Mouse (Mus musculus) retina, postnatal 1 day (tissue): ENCODE data around the gene Pcdh15.

ENCODE experiments used
- DNase-seq: peaks from one replicate; pipeline ENCODE4 v3.0.0-alpha.2; 2012

Gene Pcdh15

DNA sequence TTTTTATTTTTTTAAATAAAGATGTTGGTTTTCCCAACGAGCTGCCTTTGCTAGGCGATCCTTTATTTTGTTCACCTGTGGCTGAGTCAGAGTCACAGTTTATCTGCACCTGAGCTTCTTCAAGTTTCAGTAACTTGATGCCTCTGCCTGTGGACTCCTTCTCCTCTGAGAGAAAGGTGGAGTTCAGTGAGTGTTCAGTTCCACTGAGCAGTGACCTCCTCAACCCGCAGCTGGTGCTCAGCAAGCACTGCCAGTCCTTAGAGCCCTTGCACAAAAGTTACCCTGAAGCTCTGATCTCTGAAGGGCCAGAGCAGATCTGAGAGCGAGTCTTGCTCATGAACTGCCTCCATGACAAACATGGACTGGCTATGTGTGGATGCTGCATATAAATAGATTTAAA, 724.1 kb downstream of the Pcdh15 start:
- DNase-seq: no peak

DNA sequence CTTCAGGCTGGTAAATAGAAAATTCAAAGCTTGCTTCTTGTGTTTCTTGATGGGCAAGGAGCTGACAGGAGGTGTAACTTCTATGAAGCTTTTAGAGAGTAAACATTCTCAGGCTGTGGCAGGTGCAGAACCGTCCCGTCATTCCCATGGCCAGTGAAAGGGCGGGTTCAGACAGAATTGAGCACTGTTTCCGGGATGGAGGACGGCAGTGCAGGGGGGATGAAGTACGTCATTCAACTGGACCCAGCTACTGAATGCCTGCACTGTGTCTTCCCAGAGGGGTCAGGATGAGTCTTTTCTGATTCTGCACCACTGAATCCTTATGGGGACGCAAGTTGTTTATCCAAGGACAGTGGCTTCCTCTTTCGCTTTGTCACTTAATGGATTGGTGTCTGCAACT, 727.2 kb downstream of the Pcdh15 start:
- peak; percentile 68 for DNase-seq

DNA sequence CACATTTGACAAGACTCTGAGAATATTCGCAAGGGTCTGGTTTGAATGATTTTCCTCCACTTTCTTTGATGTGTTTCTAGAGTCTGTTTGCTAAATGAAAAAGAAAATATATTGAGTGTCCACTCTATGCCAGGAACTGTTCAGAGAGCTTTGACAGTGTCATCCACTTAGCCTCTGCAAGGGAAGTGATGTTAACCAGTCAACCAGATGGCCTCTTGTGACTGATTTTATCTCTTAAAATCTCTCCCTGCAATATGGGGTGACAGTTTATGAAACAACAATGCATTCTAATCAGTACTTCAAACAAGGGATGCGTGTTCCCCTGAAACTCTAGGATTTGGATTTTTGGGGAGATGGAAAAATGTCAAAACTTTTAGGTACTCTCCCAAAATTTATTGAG, 729.6 kb downstream of the Pcdh15 start:
- DNase-seq: no peak

DNA sequence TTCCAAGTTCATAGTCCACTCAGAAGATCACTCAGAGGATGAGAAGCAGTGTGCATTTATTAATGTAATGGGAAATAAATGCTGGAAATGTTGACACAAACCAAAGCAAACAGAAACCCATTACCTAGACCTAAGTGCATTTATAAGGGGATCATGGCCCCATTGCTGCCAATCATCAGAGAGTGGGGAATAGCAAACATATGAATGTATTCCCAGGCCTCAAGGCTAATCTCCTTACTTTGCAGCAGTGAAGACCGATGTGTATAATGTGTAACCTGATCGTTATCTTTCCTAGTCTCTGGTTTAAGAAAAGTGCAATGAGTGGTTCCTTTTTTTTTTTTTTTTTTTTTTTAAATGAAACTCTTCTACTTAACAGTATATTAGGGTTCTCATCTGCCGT, 745.9 kb downstream of the Pcdh15 start:
- DNase-seq: no peak

DNA sequence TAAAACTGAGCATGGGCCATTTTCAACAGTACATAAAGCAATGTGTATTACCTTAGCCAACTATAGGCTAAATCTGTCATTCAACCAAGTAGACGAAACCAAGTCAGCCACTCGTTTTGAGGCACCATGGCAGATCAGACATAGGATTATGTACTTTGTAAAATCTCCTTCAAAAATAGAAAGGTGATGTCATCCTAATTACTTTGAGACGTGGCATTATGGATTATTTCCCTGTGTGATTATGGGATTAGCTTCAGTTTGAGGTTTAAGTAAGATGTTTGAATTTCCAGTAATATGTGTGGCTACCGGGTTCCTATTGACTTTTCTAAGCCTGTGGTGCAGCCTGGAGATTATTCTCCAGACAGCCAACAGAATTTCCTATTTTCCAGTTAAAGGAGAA, 763.0 kb downstream of the Pcdh15 start:
- DNase-seq: peak; percentile 75

DNA sequence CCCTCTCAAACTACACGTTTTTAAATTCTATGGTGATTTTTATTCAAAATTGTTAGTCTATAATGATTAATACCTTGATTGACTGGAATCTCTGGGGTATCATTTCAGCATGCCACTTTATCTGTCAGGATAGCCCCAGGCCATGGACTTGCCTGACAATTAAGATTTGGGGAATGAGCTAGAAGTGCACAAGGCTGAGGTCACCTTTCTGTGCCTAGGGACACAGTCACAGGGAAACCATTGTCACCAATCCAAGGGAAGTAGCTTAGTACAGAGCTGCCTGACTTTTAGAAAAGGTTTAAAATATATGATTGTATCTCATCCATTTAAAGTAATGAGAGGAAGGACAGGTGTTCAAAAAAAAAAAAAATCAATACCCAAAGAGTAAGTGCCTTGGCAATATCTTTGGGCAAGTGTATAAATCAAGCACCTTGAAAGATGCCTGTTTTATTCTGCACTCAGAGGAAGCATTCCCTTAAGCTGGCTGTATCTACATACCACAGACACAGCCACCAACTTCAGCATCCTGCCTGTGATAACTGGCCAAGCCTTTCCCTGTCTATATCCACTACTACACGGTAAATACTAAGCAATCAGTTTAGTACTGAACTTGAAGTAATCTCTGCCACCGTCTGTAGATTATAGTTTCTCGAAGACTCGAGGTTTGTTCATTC, 779.0 kb downstream of the Pcdh15 start:
- DNase-seq: no peak

DNA sequence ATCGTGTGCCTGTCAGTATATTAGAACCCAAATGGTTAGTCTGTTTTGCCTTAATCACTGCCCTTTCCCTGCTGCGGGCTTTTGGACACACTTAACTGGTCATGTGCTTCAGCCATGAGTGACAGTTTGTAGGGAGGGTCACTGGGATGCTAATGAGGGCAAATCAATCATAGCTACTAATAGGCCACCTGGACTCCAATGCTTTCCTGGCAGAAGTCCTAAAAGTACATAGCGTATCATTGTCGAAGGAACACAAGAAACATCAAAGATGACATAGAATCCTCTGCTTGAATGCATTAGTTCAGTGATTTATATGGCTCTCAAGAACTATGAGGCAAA, 779.6 kb downstream of the Pcdh15 start:
- DNase-seq: peak; percentile 4

DNA sequence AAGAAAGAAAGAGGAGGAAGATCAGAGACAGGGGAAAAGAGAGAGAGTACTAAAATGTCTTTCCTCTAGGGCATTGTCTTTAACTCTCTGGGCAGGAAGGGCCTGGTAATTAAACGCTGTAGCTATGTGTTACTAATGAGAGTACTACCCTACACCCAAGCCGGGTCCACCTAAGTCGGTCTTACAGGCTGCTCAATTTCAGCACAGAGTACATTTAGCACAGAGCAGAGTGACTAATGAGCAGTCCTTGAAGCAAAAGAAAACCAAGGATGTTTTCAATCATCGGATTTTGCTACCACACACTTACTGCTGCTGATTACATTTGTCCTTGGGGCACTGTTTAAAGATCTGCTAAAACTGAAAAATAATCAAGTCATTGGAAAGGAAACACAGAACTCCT, 788.6 kb downstream of the Pcdh15 start:
- no peak for DNase-seq

DNA sequence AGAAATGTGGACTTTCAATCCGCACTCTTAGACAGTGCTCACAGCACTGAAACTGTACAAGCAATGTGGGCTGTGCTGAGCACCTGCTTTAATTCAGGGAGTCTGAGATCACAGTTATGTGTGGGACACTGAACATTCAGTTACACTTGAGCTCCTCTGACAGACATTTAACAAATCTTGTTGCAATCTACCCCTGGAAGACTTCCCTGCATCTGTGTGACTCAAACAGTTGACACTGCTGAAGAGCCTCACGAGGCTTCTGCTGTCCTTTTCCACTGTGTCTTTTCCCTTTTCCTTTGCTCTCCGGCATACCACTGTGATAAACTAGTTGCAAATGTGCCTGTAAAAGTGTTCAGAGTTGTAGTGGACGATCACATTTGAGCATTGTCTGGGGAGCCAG, 793.1 kb downstream of the Pcdh15 start:
- no peak for DNase-seq

DNA sequence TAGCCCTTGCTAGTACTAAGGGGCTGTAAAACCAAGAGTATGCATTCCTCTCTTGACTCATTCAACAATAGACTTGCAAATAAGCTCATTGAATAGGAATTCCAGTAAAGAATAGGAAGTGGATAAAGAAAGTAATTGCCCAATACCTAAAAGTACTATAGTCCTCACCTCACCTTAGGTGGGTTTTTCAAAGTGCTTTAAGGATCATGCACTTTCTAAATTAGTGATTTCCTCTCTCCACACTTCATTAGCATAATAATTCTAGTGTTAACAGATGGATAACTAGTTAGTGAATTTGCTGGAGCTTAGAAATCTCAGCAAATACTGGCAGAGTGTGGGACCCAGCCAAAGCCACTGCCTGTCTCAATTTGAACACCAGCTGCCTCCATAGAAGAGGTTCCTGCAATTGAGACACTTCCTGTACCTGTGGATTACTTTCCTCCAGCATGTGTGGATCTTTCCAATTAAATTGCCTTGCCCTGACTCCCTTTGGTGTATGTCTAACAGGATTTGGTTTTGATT, 797.0 kb downstream of the Pcdh15 start:
- no peak for DNase-seq

DNA sequence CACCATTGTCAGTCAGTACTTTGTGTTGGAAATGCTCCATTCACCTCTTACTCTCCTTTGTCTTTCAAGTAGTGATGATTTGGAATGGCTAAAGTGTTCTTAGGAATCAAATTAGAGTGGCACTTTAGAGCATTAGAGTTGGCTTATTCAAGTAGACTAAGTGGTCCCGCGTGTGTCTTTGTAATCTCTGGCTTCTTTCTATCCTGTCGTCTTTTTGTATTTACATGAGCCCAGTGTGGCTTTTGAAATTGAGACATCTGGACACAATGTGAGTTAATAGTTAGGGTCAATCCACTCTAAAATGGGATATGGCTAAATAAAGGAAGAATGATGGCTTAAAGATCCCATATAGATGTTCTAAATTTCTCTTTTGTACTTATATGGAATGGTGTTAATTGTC, 800.0 kb downstream of the Pcdh15 start:
- no peak for DNase-seq

DNA sequence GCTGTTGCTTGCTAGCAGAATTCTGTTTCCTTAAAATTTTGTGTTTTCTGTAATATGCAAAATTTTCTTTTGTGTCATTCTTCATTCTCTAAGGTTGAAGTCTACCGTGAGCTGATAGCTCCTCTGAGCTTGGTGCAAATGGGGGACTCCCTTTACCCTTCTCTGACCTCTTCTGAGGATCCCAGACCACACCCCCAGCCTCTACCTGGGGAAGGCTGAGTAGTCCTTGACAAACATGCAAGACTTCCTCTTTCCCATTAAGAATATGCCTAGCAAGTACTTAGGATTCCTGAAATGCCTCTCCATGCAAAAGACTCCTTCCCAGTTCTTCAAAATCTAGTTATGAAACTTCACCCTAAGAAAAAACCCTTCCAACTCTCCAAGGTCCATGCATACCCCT, 808.5 kb downstream of the Pcdh15 start:
- no peak for DNase-seq

DNA sequence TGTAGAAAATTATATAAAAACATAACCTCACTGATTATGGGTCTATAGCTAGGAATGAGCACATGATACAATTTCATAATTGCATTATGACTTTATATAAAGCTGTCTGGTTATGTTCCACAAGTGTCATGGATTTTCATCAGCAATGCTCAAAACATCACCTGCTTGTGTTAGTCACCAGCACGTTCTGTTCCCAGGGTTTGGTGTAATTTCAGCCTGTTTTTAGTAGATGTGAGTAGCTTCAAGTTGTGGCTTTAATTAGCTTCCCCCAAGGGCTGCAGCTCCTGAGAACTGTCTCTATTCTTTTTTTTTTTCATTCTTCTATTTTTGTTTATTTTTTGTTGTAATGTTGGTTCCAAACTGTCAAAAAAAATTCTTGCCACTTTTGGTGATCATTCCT, 809.4 kb downstream of the Pcdh15 start:
- no peak for DNase-seq

DNA sequence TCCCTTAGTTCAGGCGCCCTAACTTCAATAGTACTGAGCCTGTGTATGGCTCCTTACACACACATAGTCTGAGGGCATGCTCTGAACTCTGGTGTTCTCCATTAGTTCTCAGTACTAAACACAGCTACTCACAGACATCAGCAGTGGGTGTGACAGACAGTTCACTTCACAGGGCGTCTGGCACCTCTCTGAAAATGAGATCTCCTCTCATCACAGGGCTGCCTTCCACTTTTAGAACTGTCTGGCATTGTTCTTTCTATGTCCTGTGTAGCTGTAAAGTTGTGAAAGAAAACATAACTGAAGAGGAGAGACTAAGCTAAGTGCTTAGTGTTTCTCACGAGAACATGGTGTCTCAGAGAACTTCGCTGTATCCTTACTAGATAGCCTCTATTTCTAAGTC, 816.0 kb downstream of the Pcdh15 start:
- no peak for DNase-seq

DNA sequence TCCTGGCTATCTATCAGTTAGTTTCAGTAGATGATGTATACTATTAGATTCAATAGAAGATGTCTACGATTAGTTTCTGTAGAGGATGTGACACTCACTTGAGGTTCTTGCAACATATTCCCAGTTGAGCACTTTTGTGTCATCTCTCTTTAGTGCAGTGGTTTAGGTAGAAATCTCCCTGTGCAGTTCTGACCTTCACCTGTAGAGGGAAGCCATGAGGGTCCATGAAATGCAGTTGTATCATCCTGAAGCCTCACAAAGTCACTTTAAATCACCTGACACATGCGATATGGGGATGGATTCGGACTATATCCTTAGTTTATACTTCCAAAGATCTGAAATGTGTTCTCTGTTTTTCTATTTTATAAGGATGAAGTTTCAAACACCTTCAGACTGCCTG, 822.4 kb downstream of the Pcdh15 start:
- peak; percentile 21 for DNase-seq

DNA sequence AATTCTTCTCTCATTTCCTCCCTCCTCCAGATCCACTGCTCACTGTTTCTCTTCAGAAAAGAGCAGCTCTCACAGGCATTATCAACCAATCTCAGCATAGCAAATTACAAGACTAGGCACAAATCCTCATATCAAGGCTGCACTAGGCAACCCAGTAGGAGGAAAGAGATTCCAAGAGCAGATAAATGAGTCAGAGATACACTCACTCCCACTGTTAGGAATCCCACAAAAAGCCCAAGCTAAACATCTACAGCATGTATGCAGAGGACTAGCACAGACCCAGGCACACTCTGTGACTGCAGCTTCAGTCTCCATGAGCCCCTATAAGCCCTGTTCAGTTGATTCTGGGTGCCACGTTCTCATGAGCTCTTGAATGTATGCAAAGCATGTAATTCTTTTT, 829.5 kb downstream of the Pcdh15 start:
- DNase-seq: no peak

DNA sequence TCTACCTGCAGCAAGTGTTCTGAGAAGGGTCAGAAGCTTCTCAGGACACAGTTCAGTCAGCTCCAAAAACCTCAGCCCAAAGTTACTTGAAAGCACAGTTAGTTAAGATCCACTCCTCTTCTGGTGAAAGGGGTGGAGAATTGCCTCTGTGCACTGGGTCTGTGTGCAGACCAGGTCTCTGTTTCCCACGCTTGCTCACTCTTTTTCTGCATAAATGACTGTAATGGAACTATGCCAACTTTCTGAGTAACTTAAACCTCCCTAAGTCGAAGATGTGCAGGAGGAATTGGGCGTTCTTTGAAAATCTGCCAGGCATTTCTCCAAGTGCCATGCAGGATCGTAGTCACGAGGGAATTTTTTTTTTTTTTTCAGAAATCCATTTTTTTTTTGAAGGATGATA, 830.6 kb downstream of the Pcdh15 start:
- no peak for DNase-seq

DNA sequence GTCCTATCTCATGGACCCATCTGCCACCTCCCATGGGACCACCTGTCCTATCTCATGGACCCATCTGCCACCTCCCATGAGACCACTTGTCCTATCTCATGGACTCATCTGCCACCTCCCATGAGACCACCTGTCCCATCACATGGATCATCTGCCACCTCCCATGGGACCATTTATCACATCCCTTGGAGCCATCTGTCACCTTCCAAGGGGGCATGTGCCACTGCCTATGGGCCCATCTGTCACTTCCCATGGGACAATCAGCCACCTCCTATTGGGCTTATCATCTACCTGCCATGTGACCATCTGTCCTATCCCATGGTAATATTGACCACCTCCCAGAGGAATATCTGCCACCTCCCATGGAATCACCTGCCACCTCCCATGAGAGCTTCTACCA, 832.0 kb downstream of the Pcdh15 start:
- no peak for DNase-seq

DNA sequence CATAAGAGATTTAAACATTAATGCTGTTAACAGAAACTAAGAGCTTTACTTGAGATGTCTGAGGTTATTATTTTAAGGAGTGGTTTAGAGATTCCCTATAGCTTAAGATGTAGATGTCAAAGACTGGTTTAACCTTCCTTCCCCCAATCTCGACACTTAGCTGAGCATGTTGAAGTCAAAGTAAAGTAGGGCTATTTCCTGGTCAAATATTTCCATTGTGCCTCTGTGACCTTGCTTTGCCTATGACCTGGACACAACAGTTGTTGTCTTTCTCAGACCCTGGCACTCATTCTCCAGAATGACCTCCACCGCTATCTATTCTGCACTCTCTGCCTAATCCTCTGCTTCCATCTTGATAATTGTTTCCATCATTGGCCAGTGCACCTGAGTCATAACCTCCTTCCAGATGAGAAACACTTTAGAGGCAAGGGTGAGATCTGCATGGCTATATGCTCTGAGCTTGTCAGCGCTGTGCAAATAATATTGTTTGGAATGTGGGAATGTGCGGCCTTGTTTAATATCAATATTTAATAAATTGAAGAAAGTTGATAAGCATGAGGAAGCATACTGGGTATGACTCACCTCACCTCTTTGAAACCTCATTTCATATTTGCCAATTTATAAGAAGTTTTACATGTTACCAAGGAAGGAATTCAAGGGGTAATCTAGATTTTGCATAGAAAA, 833.0 kb downstream of the Pcdh15 start:
- DNase-seq: no peak

DNA sequence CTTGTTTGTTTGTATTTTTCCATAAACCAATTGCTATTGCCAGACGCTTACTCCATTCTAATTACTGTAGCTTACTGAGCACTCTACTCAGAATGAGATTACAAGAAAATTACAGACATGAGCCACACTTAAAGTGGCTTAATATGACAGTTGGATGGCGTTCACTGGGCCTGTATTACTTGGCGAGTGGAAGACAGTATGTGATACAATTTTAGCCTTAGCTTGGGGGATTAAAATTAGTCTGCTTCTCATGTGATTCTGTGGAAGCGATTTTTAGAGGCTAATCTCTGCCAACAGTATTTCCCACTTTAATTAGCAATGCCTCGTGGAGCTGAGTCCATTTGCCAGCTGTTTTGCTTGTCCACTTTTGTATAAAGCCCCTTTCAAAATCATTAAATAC, 837.0 kb downstream of the Pcdh15 start:
- DNase-seq: peak; percentile 71

DNA sequence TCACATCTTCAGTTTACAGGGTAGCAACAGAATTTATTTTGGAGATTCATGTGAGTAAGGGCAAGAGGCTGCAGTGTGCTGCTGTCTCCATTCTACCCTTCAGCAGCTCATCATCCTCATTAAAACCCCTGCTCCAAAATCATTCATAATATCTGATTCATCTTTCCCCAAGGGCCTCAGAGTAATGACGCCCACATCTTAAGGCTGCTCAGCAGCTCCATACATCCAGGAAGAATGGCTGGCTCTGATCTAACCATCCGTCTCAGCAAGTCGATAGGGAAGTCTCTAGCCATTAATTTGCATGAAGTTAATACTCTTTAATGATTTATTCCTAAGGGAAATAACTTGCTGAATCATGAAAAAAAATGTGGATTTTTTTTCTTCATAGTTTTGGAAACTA, 839.8 kb downstream of the Pcdh15 start:
- no peak for DNase-seq

DNA sequence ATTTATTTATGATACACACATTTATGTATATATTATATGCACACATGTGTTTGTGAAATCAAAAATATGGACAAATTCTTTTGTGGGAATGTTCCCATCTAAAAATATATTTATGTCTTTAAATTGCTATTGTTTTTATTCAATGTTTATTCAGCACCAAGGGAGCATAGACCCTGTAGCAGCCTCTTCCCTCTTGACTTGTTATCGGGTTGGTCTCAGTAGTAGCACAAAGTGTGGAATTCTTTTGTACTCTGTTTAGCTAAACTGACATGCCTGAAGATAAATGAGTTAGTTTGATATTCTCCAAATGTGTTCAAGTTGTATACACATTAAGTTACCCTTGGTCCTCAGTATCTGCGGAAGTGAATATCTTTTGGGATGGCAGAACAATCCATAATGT, 848.7 kb downstream of the Pcdh15 start:
- DNase-seq: no peak

DNA sequence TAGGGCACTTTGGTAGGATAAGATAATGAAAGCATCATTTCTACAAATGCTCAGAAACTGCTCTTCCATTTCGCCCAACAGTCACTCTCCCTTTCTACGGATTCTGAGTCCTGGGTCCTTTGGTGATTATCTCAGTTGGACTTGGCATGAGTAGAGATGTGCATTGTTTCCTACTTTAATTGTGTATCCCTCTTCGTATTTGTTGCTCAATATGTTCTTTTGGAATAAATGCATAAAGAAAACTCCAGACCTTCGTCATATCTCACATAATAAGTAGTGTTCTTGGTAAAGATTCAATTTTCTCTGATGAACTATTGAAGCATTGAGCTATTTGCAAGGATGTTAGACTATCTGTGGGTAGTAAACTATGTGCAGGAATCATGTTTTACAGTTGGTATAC, 854.2 kb downstream of the Pcdh15 start:
- DNase-seq: no peak

DNA sequence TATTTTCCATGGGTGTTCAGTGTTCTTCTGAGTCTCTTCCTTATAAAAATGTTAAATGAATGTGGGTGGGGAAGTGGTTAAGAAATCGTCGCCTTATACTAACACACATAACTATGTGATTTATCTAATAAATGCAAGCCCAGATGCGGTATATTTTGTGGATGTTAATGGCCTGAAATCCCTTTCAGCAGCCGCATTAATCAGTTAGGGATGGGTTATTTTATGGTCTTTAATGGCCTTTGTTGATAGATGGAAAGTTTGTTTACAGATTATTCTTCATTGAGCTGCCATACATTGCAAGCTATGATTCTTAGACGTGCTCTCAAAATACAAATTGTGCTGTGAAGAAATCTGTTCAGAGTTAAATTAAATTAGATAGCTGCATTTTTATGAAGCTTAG, 884.9 kb downstream of the Pcdh15 start:
- no peak for DNase-seq

DNA sequence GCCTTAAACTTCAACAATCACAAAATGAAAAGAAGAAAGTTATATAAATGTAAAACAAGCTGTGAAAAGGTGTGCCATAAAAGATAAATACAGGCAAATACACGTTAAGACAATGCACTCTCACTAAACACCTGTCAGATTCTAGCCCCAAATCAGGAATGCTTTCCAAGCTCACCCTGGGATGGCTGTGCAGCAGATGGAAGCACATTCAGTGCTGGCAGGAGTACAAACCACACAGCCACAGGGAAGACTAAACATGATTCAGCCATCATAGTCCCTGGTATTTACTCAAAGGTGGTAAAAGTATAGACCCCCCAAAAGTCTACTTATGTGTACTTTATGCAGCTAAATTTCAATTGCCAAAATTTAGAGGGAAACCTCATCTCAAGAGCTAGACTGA, 909.7 kb downstream of the Pcdh15 start:
- DNase-seq: no peak
